Mouse (Mus musculus) midbrain, embryonic 10.5 days (tissue): ENCODE data around the gene Gucy1b1. TPM values are rescaled to one million over a fixed set of nuclear protein-coding genes. Genes with fewer than 3 reads are reported as not detected.

Source experiments
- DNase-seq: peaks from one replicate; pipeline ENCODE4 v3.0.0-alpha.2; 2017; ENCODE audit warnings: low spot score
- H3K27ac ChIP-seq: fragments of 300-500 bp; sonication (generic); replicated peaks from 2 replicates; pipeline ENCODE4 v1.5.1; 2016; ENCODE audit warnings: mild to moderate bottlenecking
- H3K27me3 ChIP-seq: fragments of 300-500 bp; sonication (generic); 2 replicates; pipeline ENCODE4 v1.6.1; 2016; ENCODE audit warnings: low read depth, mild to moderate bottlenecking; ENCODE audit not compliant: poor library complexity, severe bottlenecking
- H3K36me3 ChIP-seq: fragments of 300-500 bp; sonication (generic); 2 replicates; pipeline ENCODE4 v1.6.1; 2016; ENCODE audit warnings: mild to moderate bottlenecking, moderate library complexity
- H3K4me1 ChIP-seq: fragments of 300-500 bp; sonication (generic); 2 replicates; pipeline ENCODE4 v1.6.1; 2016
- H3K4me3 ChIP-seq: fragments of 300-500 bp; sonication (generic); 2 replicates; pipeline ENCODE4 v1.5.1; 2016; ENCODE audit warnings: mild to moderate bottlenecking, moderate library complexity
- H3K9me3 ChIP-seq: fragments of 300-500 bp; sonication (generic); replicated peaks from 2 replicates; pipeline ENCODE4 v1.6.1; 2016; ENCODE audit warnings: mild to moderate bottlenecking
- WGBS: fragments of 180-500 bp; shearing (Covaris S2); methylation state at CpG from one replicate; pipeline ENCODE4 v1.1.7; 2016; 5-methylcytosine and 5-hydroxymethylcytosine counted together
- polyA plus RNA-seq: library from polyadenylated mRNA; unstranded; fragments of >200 nt; fragmentation: Nextera tagmentation; extraction: Ambion mirVana; gene quantifications from 2 replicates; pipeline ENCODE4 v1.2.1, GENCODE M21; 2016

Gene Gucy1b1
- polyA plus RNA-seq, 1 experiment from 2014 or later, result 5.6 TPM

- WGBS, result 54% methylated on average over 2 of the region's 2 CpGs
- Histone ChIP-seq H3K4me3 (no peak overlapping the region), H3K36me3 (no peaks in the 10 kb centered on the region), H3K27me3 (no peaks in the 10 kb centered on the region), H3K4me1 (peaks cover 40% of the 10 kb centered on the region), H3K27ac (no peak overlapping the region), H3K9me3 (no peaks in the 10 kb centered on the region)
- no peak for DNase-seq
These were observed 22.5 kb downstream of the Gucy1b1 start for GRCm38 (mm10) chr3:82052029-82052428.

- DNase-seq, result no peak
- Histone ChIP-seq H3K4me1 (peaks cover 40% of the 10 kb centered on the region), H3K27ac (no peak overlapping the region), H3K4me3 (no peak overlapping the region), H3K36me3 (no peaks in the 10 kb centered on the region), H3K27me3 (no peaks in the 10 kb centered on the region), H3K9me3 (no peaks in the 10 kb centered on the region)
These were observed 23.0 kb downstream of the Gucy1b1 start for GRCm38 (mm10) chr3:82051468-82051867.

- Histone ChIP-seq H3K36me3 (no peaks in the 10 kb centered on the region), H3K4me3 (no peak overlapping the region), H3K27ac (peak overlapping the region; percentile 38; the same call in 1 of the 2 replicates), H3K9me3 (no peaks in the 10 kb centered on the region), H3K4me1 (peaks cover 34% of the 10 kb centered on the region), H3K27me3 (no peaks in the 10 kb centered on the region)
- DNase-seq, result no peak
- 60% methylated on average over 7 of the region's 7 CpGs for WGBS
These were observed 25.8 kb downstream of the Gucy1b1 start for GRCm38 (mm10) chr3:82048681-82049080.

GRCm38 (mm10) chr3:82048078-82048477 lies 26.4 kb downstream of the Gucy1b1 start:
- peaks cover 34% of the 10 kb centered on the region for H3K4me1 ChIP-seq
- 55% methylated on average over 4 of the region's 4 CpGs for whole genome bisulfite sequencing
- H3K9me3 ChIP-seq, result no peaks in the 10 kb centered on the region
- DNase-seq, result no peak
- no peak overlapping the region for H3K27ac ChIP-seq
- no peaks in the 10 kb centered on the region for H3K36me3 ChIP-seq
- no peaks in the 10 kb centered on the region for H3K27me3 ChIP-seq
- no peak overlapping the region for H3K4me3 ChIP-seq

- WGBS, result 37% methylated on average over 8 of the region's 8 CpGs
- Histone ChIP-seq H3K36me3 (no peaks in the 10 kb centered on the region), H3K4me1 (peaks cover 31% of the 10 kb centered on the region), H3K4me3 (no peak overlapping the region), H3K27me3 (no peaks in the 10 kb centered on the region), H3K9me3 (no peaks in the 10 kb centered on the region), H3K27ac (no peak overlapping the region)
- DNase-seq, result no peak
These were observed 27.3 kb downstream of the Gucy1b1 start for GRCm38 (mm10) chr3:82047100-82047753.

GRCm38 (mm10) chr3:82046087-82046486 lies 28.4 kb downstream of the Gucy1b1 start:
- no peak overlapping the region for H3K4me3 ChIP-seq
- no peak for DNase-seq
- H3K27ac ChIP-seq, result no peak overlapping the region
- no peaks in the 10 kb centered on the region for H3K27me3 ChIP-seq
- no peaks in the 10 kb centered on the region for H3K9me3 ChIP-seq
- peaks cover 23% of the 10 kb centered on the region for H3K4me1 ChIP-seq
- no peaks in the 10 kb centered on the region for H3K36me3 ChIP-seq
- WGBS, result 91% methylated on average over 8 of the region's 8 CpGs

- DNase-seq, result no peak
- H3K36me3 ChIP-seq, result no peaks in the 10 kb centered on the region
- H3K4me3 ChIP-seq, result no peak overlapping the region
- peaks cover 21% of the 10 kb centered on the region for H3K4me1 ChIP-seq
- H3K27me3 ChIP-seq, result no peaks in the 10 kb centered on the region
- H3K27ac ChIP-seq, result no peak overlapping the region
- no peaks in the 10 kb centered on the region for H3K9me3 ChIP-seq
- WGBS, result 91% methylated on average over 5 of the region's 5 CpGs
These were observed 29.6 kb downstream of the Gucy1b1 start for GRCm38 (mm10) chr3:82044902-82045301.

GRCm38 (mm10) chr3:82043676-82044075 lies 30.8 kb downstream of the Gucy1b1 start:
- Histone ChIP-seq H3K27me3 (no peaks in the 10 kb centered on the region), H3K27ac (no peak overlapping the region), H3K9me3 (no peaks in the 10 kb centered on the region), H3K4me3 (no peak overlapping the region), H3K4me1 (peaks cover 9% of the 10 kb centered on the region), H3K36me3 (no peaks in the 10 kb centered on the region)
- 89% methylated on average over 6 of the region's 6 CpGs for WGBS
- DNase-seq, result no peak

GRCm38 (mm10) chr3:82036262-82037044 lies 38.0 kb downstream of the Gucy1b1 start:
- Histone ChIP-seq H3K9me3 (no peaks in the 10 kb centered on the region), H3K27me3 (no peaks in the 10 kb centered on the region), H3K36me3 (no peaks in the 10 kb centered on the region), H3K4me1 (no peaks in the 10 kb centered on the region), H3K27ac (no peak overlapping the region), H3K4me3 (no peak overlapping the region)
- no peak for DNase-seq
- 91% methylated on average over 2 of the region's 2 CpGs for WGBS

- H3K4me3 ChIP-seq, result no peak overlapping the region
- H3K27me3 ChIP-seq, result no peaks in the 10 kb centered on the region
- H3K9me3 ChIP-seq, result no peaks in the 10 kb centered on the region
- H3K27ac ChIP-seq, result no peak overlapping the region
- WGBS, result 73% methylated on average over 1 of the region's 1 CpGs
- no peaks in the 10 kb centered on the region for H3K36me3 ChIP-seq
- H3K4me1 ChIP-seq, result no peaks in the 10 kb centered on the region
- no peak for DNase-seq
These were observed 44.3 kb downstream of the Gucy1b1 start for GRCm38 (mm10) chr3:82030008-82030748.

- 2% methylated on average over 3 of the region's 3 CpGs for WGBS
- H3K4me3 ChIP-seq, result no peak overlapping the region
- no peak overlapping the region for H3K27ac ChIP-seq
- peak; percentile 20 for DNase-seq
- H3K27me3 ChIP-seq, result no peaks in the 10 kb centered on the region
- H3K36me3 ChIP-seq, result no peaks in the 10 kb centered on the region
- no peaks in the 10 kb centered on the region for H3K4me1 ChIP-seq
- H3K9me3 ChIP-seq, result no peaks in the 10 kb centered on the region
These were observed 45.3 kb downstream of the Gucy1b1 start for GRCm38 (mm10) chr3:82029229-82029628.

- no peaks in the 10 kb centered on the region for H3K36me3 ChIP-seq
- WGBS, result 91% methylated on average over 1 of the region's 1 CpGs
- DNase-seq, result no peak
- H3K4me1 ChIP-seq, result no peaks in the 10 kb centered on the region
- no peaks in the 10 kb centered on the region for H3K27me3 ChIP-seq
- no peaks in the 10 kb centered on the region for H3K9me3 ChIP-seq
- no peak overlapping the region for H3K27ac ChIP-seq
- no peak overlapping the region for H3K4me3 ChIP-seq
These were observed 47.2 kb downstream of the Gucy1b1 start for GRCm38 (mm10) chr3:82027286-82027685.

- DNase-seq, result no peak
- 85% methylated on average over 3 of the region's 3 CpGs for WGBS
- Histone ChIP-seq H3K9me3 (no peaks in the 10 kb centered on the region), H3K4me1 (no peaks in the 10 kb centered on the region), H3K27ac (no peak overlapping the region), H3K4me3 (no peak overlapping the region), H3K27me3 (no peaks in the 10 kb centered on the region), H3K36me3 (no peaks in the 10 kb centered on the region)
These were observed 51.4 kb downstream of the Gucy1b1 start for GRCm38 (mm10) chr3:82023065-82023464.
